Mouse (Mus musculus) testis, adult 2 months (tissue): ENCODE results near the gene Slc35b3.

ENCODE experiments used
- CTCF ChIP-seq: fragments of 200-500 bp; IDR thresholded peaks from 2 replicates; pipeline ENCODE4 v1.5.1; 2012; ENCODE audit warnings: low read depth, mild to moderate bottlenecking, inconsistent platforms, low read length, moderate library complexity; ENCODE audit not compliant: control insufficient read depth, insufficient read depth, insufficient replicate concordance
- POLR2A ChIP-seq: fragments of 200-500 bp; IDR thresholded peaks from 2 replicates; pipeline ENCODE4 v1.6.1; 2012; ENCODE audit warnings: low read depth, mild to moderate bottlenecking, inconsistent platforms, low read length, moderate library complexity; ENCODE audit not compliant: control insufficient read depth

DNA sequence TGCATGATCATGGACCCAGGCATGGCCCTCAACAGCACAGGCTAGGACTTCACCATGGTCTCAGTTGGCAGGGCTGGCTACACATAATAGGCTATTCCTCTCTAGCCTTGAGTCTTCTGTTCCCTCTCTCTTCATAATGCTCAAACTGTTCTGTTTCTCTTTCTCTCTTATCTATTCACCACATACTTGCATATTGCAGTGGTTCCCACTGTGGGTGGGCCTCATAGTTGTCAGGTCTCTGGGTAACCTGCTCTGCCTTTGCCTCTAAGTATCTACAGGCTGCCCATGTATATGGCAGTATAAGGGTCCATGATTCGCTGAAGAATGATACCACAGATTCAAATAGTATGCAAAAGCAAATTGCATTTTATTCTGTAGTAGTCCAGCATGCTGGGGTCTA is 6.8 kb upstream of the Slc35b3 start:
- TF ChIP-seq CTCF, result no peak
- TF ChIP-seq POLR2A, result no peak
